Mouse (Mus musculus): ENCODE data around the gene Pon1. TPM values are rescaled to one million over a fixed set of nuclear protein-coding genes. Genes with fewer than 3 reads are reported as not detected.

Gene Pon1
- polyA plus RNA-seq, 1 experiment from 2014 or later = 0.14 TPM

DNA sequence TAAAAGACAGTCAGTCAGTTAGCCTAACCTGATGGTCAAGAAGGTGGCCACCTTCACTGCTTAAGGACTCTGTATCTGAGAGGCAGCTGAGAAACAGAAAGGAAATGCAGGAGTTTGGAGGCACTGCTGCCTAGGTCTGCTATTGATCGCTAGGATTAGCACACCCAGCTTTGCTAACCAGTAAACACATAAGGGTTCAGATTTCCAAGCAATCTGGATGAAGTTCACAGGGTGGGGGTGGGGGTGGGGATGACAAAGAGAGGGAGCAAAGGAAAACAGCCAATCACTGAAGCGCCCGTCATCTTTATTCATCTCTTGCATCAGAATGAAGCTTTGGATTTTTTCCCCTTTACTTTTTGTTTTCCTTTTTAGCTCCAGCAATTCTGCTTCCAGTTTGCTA, 28.3 kb upstream of the Pon1 start:
- Histone ChIP-seq H3K9me3 (replicated peaks; ENCODE audit: control insufficient read depth, low read length, poor library complexity, severe bottlenecking) (no peaks in the 10 kb centered on the region), H3K4me3 (ENCODE audit: low read depth, low read length) (no peak overlapping the region), H3K9ac (ENCODE audit: low read depth, low read length) (no peak overlapping the region), H3K4me1 (ENCODE audit: control insufficient read depth, insufficient read depth, low read length) (no peaks in the 10 kb centered on the region), H3K36me3 (ENCODE audit: control insufficient read depth, insufficient read depth, low read length) (no peaks in the 10 kb centered on the region), H3K4me2 (ENCODE audit: low read length) (no peak overlapping the region), H3K27me3 (ENCODE audit: control insufficient read depth, insufficient read depth, low read depth, low read length) (no peaks in the 10 kb centered on the region), H3K27ac (ENCODE audit: low read length) (no peak overlapping the region)
- no peak for ATAC-seq
- 65% methylated on average over 3 of the region's 3 CpGs for WGBS

DNA sequence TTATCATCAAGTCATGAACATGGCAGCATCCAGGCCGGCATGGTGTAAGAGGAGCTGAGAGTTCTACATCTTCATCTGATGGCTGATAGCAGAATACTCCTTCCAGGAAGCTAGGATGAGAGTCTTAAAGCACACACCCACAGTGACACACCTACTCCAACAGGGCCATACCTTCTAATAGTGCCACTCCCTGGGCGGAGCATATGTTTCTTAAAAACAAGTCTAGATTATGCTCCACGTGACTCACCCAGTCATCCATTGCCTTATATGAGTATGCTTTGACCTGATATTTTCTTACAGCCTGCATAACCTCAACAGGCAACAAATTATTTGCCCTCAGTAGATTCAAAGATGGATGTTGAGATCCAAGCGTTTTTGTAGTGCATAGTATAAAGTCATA, 24.4 kb upstream of the Pon1 start:
- no peak overlapping the region for H3K27ac ChIP-seq (ENCODE audit: low read length)
- H3K4me1 ChIP-seq (ENCODE audit: control insufficient read depth, insufficient read depth, low read length) = no peaks in the 10 kb centered on the region
- no peaks in the 10 kb centered on the region for H3K9me3 ChIP-seq (replicated peaks; ENCODE audit: control insufficient read depth, low read length, poor library complexity, severe bottlenecking)
- no peak overlapping the region for H3K4me2 ChIP-seq (ENCODE audit: low read length)
- no peak for ATAC-seq
- no peak overlapping the region for H3K4me3 ChIP-seq (ENCODE audit: low read depth, low read length)
- H3K9ac ChIP-seq (ENCODE audit: low read depth, low read length) = no peak overlapping the region
- 92% methylated on average over 4 of the region's 4 CpGs for WGBS
- H3K36me3 ChIP-seq (ENCODE audit: control insufficient read depth, insufficient read depth, low read length) = no peaks in the 10 kb centered on the region
- H3K27me3 ChIP-seq (ENCODE audit: control insufficient read depth, insufficient read depth, low read depth, low read length) = no peaks in the 10 kb centered on the region

DNA sequence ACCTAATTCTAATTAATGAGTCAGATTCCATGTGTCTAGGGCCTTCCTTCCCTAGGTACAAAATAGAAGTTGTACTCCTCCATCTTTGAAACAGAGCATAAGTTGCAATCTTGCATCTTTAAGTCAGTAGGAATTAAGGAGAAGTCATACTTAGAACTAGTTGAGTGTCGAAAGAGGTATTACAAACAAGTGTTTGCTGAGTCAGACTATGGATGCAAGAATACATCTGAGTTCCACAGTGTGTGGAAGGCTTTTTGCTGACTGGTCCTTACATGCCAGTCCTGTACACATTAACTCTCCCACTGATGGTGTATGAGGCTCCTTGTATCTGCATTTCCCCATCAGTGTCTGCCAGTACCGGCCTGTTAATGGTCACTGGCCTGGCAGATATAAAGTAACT, 14.1 kb upstream of the Pon1 start:
- no peaks in the 10 kb centered on the region for H3K27me3 ChIP-seq (ENCODE audit: control insufficient read depth, insufficient read depth, low read depth, low read length)
- no peak overlapping the region for H3K27ac ChIP-seq (ENCODE audit: low read length)
- H3K4me2 ChIP-seq (ENCODE audit: low read length) = no peak overlapping the region
- H3K4me1 ChIP-seq (ENCODE audit: control insufficient read depth, insufficient read depth, low read length) = no peaks in the 10 kb centered on the region
- H3K9me3 ChIP-seq (replicated peaks; ENCODE audit: control insufficient read depth, low read length, poor library complexity, severe bottlenecking) = no peaks in the 10 kb centered on the region
- WGBS = 91% methylated on average over 2 of the region's 2 CpGs
- H3K36me3 ChIP-seq (ENCODE audit: control insufficient read depth, insufficient read depth, low read length) = no peaks in the 10 kb centered on the region
- ATAC-seq = no peak
- no peak overlapping the region for H3K9ac ChIP-seq (ENCODE audit: low read depth, low read length)
- no peak overlapping the region for H3K4me3 ChIP-seq (ENCODE audit: low read depth, low read length)

DNA sequence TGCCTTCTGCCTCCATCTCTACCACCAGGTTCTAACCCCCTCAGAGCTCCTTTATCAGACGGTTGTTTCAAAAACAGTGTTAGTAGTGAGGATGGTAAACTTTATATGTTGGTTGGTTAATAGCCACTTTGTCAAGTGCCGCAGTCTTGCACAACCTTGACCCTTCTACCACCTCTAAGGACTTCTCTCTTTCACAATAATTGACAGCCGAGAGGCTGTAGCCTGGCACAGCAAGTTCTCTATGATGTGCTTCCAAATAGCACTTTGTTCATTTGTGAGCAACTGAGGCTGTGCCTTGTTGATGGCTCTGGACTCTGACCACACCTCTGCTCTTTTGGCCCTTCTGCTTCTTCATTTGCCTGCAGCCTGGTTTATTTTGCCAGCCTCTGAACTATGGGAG, 6.2 kb upstream of the Pon1 start:
- H3K27me3 ChIP-seq (ENCODE audit: control insufficient read depth, insufficient read depth, low read depth, low read length) = no peaks in the 10 kb centered on the region
- H3K27ac ChIP-seq (ENCODE audit: low read length) = no peak overlapping the region
- no peaks in the 10 kb centered on the region for H3K9me3 ChIP-seq (replicated peaks; ENCODE audit: control insufficient read depth, low read length, poor library complexity, severe bottlenecking)
- no peak for ATAC-seq
- WGBS = 88% methylated on average over 3 of the region's 3 CpGs
- H3K4me3 ChIP-seq (ENCODE audit: low read depth, low read length) = no peak overlapping the region
- no peak overlapping the region for H3K9ac ChIP-seq (ENCODE audit: low read depth, low read length)
- H3K4me2 ChIP-seq (ENCODE audit: low read length) = no peak overlapping the region
- H3K36me3 ChIP-seq (ENCODE audit: control insufficient read depth, insufficient read depth, low read length) = no peaks in the 10 kb centered on the region
- H3K4me1 ChIP-seq (ENCODE audit: control insufficient read depth, insufficient read depth, low read length) = no peaks in the 10 kb centered on the region

DNA sequence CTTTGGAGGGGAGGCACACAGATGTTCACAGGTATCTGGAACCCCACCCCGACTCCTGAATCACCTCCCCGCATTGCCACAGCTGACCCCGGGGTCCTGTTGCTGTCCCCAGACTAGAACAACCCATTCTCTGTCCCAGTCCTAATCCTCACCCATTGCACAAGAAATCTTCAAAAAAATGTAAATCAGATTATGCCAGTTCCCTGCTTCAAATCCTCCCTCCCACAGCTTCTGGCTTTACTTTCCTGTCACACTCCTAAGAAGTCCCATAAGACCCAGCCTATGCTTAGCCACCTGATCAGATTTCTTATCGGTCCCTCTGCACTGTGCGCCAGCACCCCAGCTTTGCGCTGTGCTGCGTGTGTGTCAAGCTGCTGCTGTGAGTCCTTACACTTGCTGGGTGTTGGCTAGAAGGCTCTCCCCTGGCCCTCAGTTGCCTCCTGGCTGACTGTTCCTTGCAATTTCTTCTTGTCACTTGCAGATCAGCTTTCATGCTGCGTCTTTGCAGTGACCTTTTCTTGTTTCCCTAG, 5.7 kb upstream of the Pon1 start:
- no peak for ATAC-seq
- H3K4me1 ChIP-seq (ENCODE audit: control insufficient read depth, insufficient read depth, low read length) = no peaks in the 10 kb centered on the region
- 75% methylated on average over 8 of the region's 8 CpGs for WGBS

DNA sequence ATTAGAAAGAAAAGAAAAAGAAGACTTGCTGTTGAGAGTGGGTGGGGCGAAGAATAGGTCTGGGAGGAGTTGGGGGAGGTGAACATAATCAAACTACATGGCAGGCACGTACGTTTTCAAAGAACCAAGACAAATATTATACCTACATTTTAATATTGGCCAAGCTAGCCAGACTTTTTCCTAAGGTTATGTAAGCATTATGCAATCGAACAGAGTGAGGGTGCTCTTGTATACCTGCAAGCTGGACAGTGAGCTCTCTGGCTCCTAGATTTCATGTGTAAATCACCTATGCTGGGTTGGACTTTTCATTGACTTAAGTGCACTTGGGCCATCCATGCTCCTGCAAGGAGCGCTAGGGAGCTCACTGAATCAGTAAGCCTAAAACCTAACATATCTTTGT, 4.8 kb upstream of the Pon1 start:
- no peak overlapping the region for H3K4me2 ChIP-seq (ENCODE audit: low read length)
- H3K4me3 ChIP-seq (ENCODE audit: low read depth, low read length) = no peak overlapping the region
- H3K4me1 ChIP-seq (ENCODE audit: control insufficient read depth, insufficient read depth, low read length) = no peaks in the 10 kb centered on the region
- no peak for ATAC-seq
- 89% methylated on average over 5 of the region's 5 CpGs for WGBS
- no peak overlapping the region for H3K9ac ChIP-seq (ENCODE audit: low read depth, low read length)
- H3K9me3 ChIP-seq (replicated peaks; ENCODE audit: control insufficient read depth, low read length, poor library complexity, severe bottlenecking) = no peaks in the 10 kb centered on the region
- H3K36me3 ChIP-seq (ENCODE audit: control insufficient read depth, insufficient read depth, low read length) = no peaks in the 10 kb centered on the region
- H3K27me3 ChIP-seq (ENCODE audit: control insufficient read depth, insufficient read depth, low read depth, low read length) = no peaks in the 10 kb centered on the region
- H3K27ac ChIP-seq (ENCODE audit: low read length) = no peak overlapping the region

More for the DNA sequence above, 5.7 kb upstream of the Pon1 start:
- Histone ChIP-seq H3K9me3 (replicated peaks; ENCODE audit: control insufficient read depth, low read length, poor library complexity, severe bottlenecking) (no peaks in the 10 kb centered on the region), H3K9ac (ENCODE audit: low read depth, low read length) (no peak overlapping the region), H3K27ac (ENCODE audit: low read length) (no peak overlapping the region), H3K36me3 (ENCODE audit: control insufficient read depth, insufficient read depth, low read length) (no peaks in the 10 kb centered on the region), H3K4me2 (ENCODE audit: low read length) (no peak overlapping the region), H3K27me3 (ENCODE audit: control insufficient read depth, insufficient read depth, low read depth, low read length) (no peaks in the 10 kb centered on the region), H3K4me3 (ENCODE audit: low read depth, low read length) (no peak overlapping the region)

DNA sequence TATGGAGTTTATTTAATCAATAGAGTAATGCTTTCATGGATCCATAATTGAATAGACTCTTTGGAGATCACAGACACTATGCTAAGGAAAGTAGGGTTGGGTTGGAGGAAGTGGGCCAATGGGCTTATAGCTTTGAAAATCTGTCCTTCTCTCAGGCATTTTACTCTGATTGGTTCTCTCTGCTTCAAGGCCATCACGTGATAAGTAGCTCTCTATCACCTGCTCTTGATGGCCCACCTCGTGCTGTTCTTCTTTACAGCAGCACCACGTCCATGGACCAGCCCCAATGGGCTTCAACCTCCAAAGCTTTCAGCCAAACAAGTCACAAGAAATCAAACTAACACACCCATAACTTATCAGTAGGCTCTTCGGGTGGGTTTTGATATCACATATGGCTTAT, 3.0 kb downstream of the Pon1 start:
- H3K9ac ChIP-seq (ENCODE audit: low read depth, low read length) = no peak overlapping the region
- no peak overlapping the region for H3K4me2 ChIP-seq (ENCODE audit: low read length)
- no peak for ATAC-seq
- no peaks in the 10 kb centered on the region for H3K27me3 ChIP-seq (ENCODE audit: control insufficient read depth, insufficient read depth, low read depth, low read length)
- WGBS = 88% methylated on average over 4 of the region's 4 CpGs
- no peaks in the 10 kb centered on the region for H3K4me1 ChIP-seq (ENCODE audit: control insufficient read depth, insufficient read depth, low read length)
- H3K36me3 ChIP-seq (ENCODE audit: control insufficient read depth, insufficient read depth, low read length) = no peaks in the 10 kb centered on the region
- H3K9me3 ChIP-seq (replicated peaks; ENCODE audit: control insufficient read depth, low read length, poor library complexity, severe bottlenecking) = no peaks in the 10 kb centered on the region
- no peak overlapping the region for H3K4me3 ChIP-seq (ENCODE audit: low read depth, low read length)
- H3K27ac ChIP-seq (ENCODE audit: low read length) = no peak overlapping the region

DNA sequence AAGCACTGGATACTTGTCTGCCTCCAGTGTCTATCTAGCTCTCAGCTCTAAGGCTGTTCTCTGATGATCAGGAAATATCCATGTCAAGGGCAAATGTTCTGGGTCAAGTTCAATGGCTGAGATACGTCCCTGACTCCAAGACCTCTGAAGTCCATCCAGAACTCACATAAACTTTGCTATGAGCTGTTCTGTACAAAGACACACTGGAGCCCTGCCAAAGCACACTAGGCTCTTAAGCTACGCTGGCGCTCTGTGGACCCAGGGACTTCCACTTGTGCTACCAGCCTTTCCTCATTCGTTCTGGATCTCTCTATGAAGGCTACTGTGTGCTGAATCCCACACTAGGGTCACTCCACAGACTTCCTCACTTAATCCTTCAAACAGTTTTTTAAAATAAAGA, 4.2 kb downstream of the Pon1 start:
- Histone ChIP-seq H3K4me1 (ENCODE audit: control insufficient read depth, insufficient read depth, low read length) (no peaks in the 10 kb centered on the region), H3K27me3 (ENCODE audit: control insufficient read depth, insufficient read depth, low read depth, low read length) (no peaks in the 10 kb centered on the region), H3K9ac (ENCODE audit: low read depth, low read length) (no peak overlapping the region), H3K4me2 (ENCODE audit: low read length) (no peak overlapping the region), H3K36me3 (ENCODE audit: control insufficient read depth, insufficient read depth, low read length) (no peaks in the 10 kb centered on the region), H3K4me3 (ENCODE audit: low read depth, low read length) (no peak overlapping the region), H3K27ac (ENCODE audit: low read length) (no peak overlapping the region), H3K9me3 (replicated peaks; ENCODE audit: control insufficient read depth, low read length, poor library complexity, severe bottlenecking) (no peaks in the 10 kb centered on the region)
- no peak for ATAC-seq
- 71% methylated on average over 4 of the region's 4 CpGs for WGBS

DNA sequence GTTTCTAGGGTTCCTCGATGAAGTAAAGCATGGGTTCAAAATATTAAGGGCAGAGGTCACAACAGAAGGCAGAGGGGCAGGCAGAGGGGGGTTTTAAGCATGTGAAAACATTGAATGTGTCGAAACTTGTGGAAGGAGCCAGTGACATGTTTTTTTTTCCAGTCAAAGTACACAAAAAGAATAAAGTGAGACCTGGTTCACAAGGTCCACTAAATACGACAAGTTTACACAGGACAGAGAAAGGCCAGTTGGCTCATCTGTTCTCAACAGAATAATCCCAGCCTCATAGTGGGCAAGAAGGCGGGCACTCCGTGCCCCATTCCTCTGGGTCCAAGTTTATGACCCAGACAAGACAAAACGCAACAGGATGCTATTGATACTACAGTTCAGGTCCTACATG, 4.8 kb downstream of the Pon1 start:
- WGBS = 85% methylated on average over 6 of the region's 6 CpGs
- no peaks in the 10 kb centered on the region for H3K27me3 ChIP-seq (ENCODE audit: control insufficient read depth, insufficient read depth, low read depth, low read length)

DNA sequence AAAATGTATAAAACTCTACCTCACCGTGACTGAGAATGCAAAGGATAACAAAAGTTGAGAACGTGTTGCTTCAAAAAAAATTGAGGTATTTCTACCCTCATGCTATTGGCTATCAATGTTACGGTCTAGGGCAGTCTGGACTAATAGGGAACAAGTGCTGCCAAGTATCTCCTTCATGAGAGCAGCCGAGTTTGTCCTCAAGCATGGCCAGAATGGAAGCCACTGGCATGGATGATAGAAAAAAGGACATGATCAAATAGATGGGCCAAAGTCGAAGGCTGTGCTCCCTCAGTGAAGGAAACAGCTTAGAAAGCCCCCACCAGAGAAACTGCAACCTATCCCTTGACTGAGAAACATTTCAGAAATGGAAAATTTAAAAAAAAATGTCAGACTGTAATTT, 5.7 kb downstream of the Pon1 start:
- 81% methylated on average over 5 of the region's 5 CpGs for WGBS

More for the DNA sequence above, 4.8 kb downstream of the Pon1 start:
- Histone ChIP-seq H3K27ac (ENCODE audit: low read length) (no peak overlapping the region), H3K4me1 (ENCODE audit: control insufficient read depth, insufficient read depth, low read length) (no peaks in the 10 kb centered on the region), H3K4me3 (ENCODE audit: low read depth, low read length) (no peak overlapping the region), H3K36me3 (ENCODE audit: control insufficient read depth, insufficient read depth, low read length) (no peaks in the 10 kb centered on the region), H3K9ac (ENCODE audit: low read depth, low read length) (no peak overlapping the region), H3K4me2 (ENCODE audit: low read length) (no peak overlapping the region), H3K9me3 (replicated peaks; ENCODE audit: control insufficient read depth, low read length, poor library complexity, severe bottlenecking) (no peaks in the 10 kb centered on the region)
- no peak for ATAC-seq

More for the DNA sequence above, 5.7 kb downstream of the Pon1 start:
- H3K4me3 ChIP-seq (ENCODE audit: low read depth, low read length) = no peak overlapping the region
- no peak overlapping the region for H3K27ac ChIP-seq (ENCODE audit: low read length)
- ATAC-seq = no peak
- H3K4me2 ChIP-seq (ENCODE audit: low read length) = no peak overlapping the region
- H3K9me3 ChIP-seq (replicated peaks; ENCODE audit: control insufficient read depth, low read length, poor library complexity, severe bottlenecking) = no peaks in the 10 kb centered on the region
- H3K9ac ChIP-seq (ENCODE audit: low read depth, low read length) = no peak overlapping the region
- H3K36me3 ChIP-seq (ENCODE audit: control insufficient read depth, insufficient read depth, low read length) = no peaks in the 10 kb centered on the region
- H3K4me1 ChIP-seq (ENCODE audit: control insufficient read depth, insufficient read depth, low read length) = no peaks in the 10 kb centered on the region
- no peaks in the 10 kb centered on the region for H3K27me3 ChIP-seq (ENCODE audit: control insufficient read depth, insufficient read depth, low read depth, low read length)

All from midbrain, embryonic 16.5 days (tissue).